Mouse (Mus musculus) retina, embryonic 14.5 days (tissue): ENCODE data around the gene Atp5e.
A peak's percentile ranks its signal among the peaks of the same experiment; 100 is the strongest.

ENCODE experiments used
- DNase-seq: peaks from one replicate; pipeline ENCODE4 v3.0.0-alpha.2; 2015; ENCODE audit warnings: low spot score

Gene Atp5e

GRCm38 (mm10) chr2:174463789-174464523, at the start of gene Atp5e:
Atp5e (minus strand) TSS chr2:174464105.
- peak; percentile 94 for DNase-seq

- no peak for DNase-seq
Measured at GRCm38 (mm10) chr2:174509825-174510224, 45.9 kb upstream of the Atp5e start.

- DNase-seq: no peak
Measured at GRCm38 (mm10) chr2:174507998-174508397, 44.1 kb upstream of the Atp5e start.

GRCm38 (mm10) chr2:174502831-174503460, 39.0 kb upstream of the Atp5e start:
- no peak for DNase-seq

GRCm38 (mm10) chr2:174502321-174502720, 38.4 kb upstream of the Atp5e start:
- peak; percentile 18 for DNase-seq

- peak; percentile 26 for DNase-seq
Measured at GRCm38 (mm10) chr2:174501517-174501916, 37.6 kb upstream of the Atp5e start.

GRCm38 (mm10) chr2:174500814-174501503, 37.1 kb upstream of the Atp5e start:
- DNase-seq: peak; percentile 38

- DNase-seq: no peak
Measured at GRCm38 (mm10) chr2:174492858-174493257, 29.0 kb upstream of the Atp5e start.

- DNase-seq: no peak
Measured at GRCm38 (mm10) chr2:174487005-174487404, 23.1 kb upstream of the Atp5e start.

- DNase-seq: no peak
Measured at GRCm38 (mm10) chr2:174478746-174479145, 14.8 kb upstream of the Atp5e start.

- no peak for DNase-seq
Measured at GRCm38 (mm10) chr2:174477543-174478319, 13.8 kb upstream of the Atp5e start.

- DNase-seq: no peak
Measured at GRCm38 (mm10) chr2:174473550-174473927, 9.6 kb upstream of the Atp5e start.

- peak; percentile 100 for DNase-seq
Measured at GRCm38 (mm10) chr2:174472818-174473549, 9.1 kb upstream of the Atp5e start, which contains the start of gene Prelid3b. Prelid3b (minus strand) TSS chr2:174473081.

- no peak for DNase-seq
Measured at GRCm38 (mm10) chr2:174472407-174472806, 8.5 kb upstream of the Atp5e start.

- DNase-seq: no peak
Measured at GRCm38 (mm10) chr2:174470786-174471405, 7.0 kb upstream of the Atp5e start.

- no peak for DNase-seq
Measured at GRCm38 (mm10) chr2:174470333-174470732, 6.4 kb upstream of the Atp5e start.

- DNase-seq: no peak
Measured at GRCm38 (mm10) chr2:174463370-174463769, 535 bp downstream of the Atp5e start.

- no peak for DNase-seq
Measured at GRCm38 (mm10) chr2:174459365-174459764, 4.5 kb downstream of the Atp5e start.

GRCm38 (mm10) chr2:174453681-174454080, 10.2 kb downstream of the Atp5e start:
- no peak for DNase-seq

- no peak for DNase-seq
Measured at GRCm38 (mm10) chr2:174450353-174450752, 13.6 kb downstream of the Atp5e start, which contains the start of gene Tubb1. Tubb1 (plus strand) TSS chr2:174450695.

GRCm38 (mm10) chr2:174448405-174448804, 15.5 kb downstream of the Atp5e start:
- DNase-seq: no peak
